Mouse (Mus musculus): ENCODE measurements around the gene Adamts12.

DNA sequence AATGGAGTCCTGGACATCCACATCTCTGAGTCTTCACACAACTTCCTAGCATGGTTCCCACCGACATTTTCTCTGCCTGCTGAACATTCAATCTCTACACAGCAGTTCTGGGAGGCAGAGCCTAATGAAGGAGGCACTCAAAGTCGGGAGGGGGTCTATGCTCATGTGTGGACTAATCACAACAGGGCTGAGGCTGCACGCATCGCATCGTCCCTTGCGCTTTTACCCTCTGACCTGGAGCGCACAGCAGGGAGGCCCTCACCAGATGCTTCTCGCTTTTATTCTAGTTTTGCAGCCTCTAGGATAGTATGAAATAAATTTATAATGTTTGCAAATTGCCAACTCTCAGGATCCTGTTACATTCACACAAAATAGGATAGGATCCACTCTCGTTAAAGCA is 112.9 kb downstream of the Adamts12 start:
- TF ChIP-seq CTCF (IDR thresholded peaks at IDR 0.05) (no peak), EP300 (IDR thresholded peaks at IDR 0.05) (no peak)

Measured in lung, postnatal 0 days (tissue).